Mouse (Mus musculus) T-helper 2 cell (primary cell): ENCODE results near the gene Eef1akmt3.
"Not testable (repeated sequence)": the region's sequence is repeated elsewhere in the genome, so short reads cannot be mapped to it uniquely, and the experiment has no call there.

Experiments
- in situ Hi-C: fragments of 300-600 bp; cut with MboI, MseI; formaldehyde crosslinking; loops from one replicate; pipeline ENCODE4 v1.15.1; 2025; ENCODE audit warnings: high pct_unique_total_duplicates

The Eef1akmt3 gene

DNA sequence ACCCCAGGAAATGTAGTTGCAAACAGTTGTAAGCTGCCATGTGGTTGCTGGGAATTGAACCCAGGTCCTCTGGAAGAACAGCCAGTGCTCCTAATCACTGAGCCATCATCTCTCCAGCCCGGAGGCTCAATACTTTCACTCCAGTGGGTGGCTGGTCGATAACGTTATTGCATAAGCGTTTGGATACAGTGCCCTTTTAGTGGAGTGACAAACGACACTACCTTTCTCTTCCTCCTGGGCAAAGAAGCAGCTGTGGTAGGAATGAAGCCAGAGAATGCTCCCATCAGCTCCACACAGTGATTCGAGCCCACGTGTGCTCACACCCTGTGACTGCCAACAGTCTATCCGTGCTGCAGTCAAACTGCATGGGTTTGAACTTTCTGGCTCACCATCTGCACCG is 29.9 kb upstream of the Eef1akmt3 start:
- in situ Hi-C loops, result loop anchor here (10.0 kb wide), 1 partner anchor 1304 kb away; the partner anchor contains the start of gene Ankrd52

DNA sequence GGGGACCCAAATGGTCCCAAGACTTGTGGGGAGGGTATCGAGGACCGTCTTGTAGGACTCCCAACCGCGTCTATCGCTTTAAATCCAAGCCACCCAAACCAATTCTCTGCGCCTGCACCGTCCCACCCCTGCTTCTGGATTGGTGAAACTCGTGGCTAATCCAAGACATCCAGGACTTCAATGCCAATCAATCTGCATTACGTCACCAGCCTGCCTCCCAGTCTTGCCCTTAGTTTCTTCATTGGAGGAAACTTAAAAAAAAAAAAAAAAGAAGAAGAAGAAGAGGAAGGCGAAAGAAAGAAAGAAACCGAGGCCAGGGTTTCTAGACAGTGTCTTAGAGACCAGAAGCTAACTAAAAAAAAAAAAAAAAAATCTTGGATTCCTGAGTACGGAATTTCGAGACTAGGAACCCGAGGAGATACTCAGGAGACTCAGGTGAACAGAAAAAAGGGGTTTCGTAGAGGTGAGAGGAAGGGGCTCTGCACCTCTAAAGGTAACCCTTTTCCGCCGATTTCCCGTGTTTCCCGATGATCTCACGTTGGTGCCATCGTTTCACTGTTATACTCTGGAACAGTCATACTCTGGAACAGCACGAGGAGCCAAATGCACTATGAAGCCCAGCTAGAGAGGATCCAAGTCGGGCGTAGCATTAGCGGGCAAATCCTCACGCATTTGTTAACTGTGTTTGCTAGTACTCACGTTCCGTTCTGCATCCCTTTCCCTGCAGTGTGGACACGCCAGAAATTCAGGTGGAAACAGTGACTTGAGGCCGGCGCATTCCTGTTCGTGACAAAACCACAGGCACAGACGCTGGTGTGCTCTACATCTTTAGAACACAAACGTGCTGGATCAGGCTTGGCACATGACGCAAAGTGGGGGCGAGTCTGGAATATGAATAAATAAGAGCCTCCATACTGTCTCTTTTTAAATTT is 29.1 kb upstream of the Eef1akmt3 start, which contains the start of gene Tspan31:
Gene Tspan31 (minus strand): TSS at position 75 of the 932 bp plus-strand sequence.
- in situ Hi-C loops, result loop anchor here (10.0 kb wide), 1 partner anchor 1304 kb away; the partner anchor contains the start of gene Ankrd52

DNA sequence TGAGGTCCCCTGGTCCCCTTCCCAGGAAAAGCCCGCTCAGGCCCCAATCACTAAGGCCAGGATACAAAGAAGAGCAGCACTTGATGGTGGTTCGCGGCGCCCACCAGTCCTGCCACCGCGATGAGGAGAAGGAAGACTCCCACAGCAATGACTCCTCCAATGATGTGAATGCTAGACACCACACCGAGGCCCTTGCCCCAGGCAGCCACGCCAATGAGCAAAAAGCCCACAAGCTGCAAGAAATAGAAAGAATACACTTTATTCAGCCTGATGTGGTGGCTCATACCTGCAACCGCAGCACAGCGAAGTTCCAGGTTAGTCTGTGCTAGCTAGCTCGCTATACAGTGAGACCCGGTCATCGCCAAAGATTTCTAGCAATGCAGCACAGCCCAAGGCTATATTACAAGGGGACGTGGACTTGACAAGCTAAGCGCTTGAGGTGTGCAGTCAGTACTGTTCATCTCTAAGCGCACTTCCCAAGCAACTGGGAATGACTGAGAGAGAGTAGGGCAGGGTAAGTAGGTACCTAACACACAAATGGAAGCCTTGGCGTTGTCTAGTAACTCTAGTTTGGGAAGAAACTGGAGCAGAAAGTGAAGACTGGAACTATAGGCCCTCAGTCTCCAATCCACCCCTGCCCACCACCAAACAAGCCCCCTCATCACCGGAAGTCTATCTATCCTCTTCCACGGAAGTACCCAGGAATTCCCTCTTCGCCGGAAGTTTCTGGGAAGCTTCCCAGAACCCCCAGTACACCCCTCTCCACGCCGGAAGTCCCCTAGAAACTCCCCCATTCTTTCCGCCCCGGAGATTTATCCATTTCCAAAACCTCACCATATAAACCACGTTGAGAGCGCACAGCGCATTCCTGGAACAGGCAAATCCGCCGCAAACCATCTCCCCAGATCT is 28.2 kb upstream of the Eef1akmt3 start:
- in situ Hi-C loops, result loop anchor here (10.0 kb wide), 1 partner anchor 1305 kb away; the partner anchor contains the start of gene Ankrd52

DNA sequence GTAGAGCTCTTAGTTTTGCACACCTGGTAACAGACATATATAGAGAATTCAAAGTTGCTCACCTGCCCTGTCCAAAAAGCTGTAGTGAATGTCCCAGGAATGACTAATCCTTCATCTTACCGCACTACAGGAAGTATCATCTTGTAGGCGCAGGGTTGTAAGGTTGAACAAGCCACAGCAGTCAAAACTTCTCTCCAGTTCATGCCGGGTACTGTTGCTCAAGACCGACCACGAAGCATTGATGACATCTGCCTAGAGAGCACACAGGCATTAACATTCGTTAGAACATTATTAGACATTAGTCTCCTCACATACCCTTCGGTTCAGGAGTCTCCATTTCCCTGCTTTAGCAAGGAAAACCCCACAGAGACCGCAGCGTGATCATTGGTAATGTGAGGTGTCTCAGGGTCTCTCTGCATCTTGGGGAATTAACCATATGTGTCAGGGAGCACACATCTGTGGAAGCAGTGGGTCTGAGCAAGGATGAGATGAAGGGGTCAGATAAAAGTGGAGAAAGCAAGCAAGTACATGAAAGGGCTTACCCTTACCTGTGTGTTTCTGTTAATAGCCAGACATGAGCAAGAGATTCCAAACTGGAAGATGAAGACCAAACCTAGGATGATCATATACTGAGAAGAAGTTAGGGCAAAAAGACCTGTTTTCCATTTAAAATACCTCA is 27.2 kb upstream of the Eef1akmt3 start:
- in situ Hi-C loops, result no loop called here

DNA sequence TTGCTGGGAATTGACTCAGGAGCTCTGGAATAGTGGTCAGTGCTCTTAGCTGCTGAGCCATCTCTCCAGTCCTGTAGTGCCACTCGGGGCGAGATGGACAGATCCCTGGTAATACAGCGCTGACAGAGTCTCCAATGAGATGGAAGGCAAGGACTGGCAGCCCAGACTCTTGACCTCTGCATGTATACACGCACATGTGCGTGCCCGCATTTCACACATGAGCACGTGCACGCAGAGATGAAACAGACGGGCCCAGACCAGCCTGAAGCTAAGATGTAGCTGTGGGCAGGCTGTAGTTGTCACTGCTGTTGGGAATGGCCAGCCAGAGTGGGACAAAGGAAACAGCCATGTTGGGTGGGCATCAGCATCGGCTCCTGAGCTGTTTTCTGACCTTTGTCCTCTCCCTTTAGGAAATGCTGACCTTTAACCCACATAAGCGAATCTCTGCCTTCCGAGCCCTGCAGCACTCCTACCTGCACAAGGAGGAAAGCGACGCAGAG is 25.3 kb upstream of the Eef1akmt3 start:
- in situ Hi-C loops, result no loop called here

DNA sequence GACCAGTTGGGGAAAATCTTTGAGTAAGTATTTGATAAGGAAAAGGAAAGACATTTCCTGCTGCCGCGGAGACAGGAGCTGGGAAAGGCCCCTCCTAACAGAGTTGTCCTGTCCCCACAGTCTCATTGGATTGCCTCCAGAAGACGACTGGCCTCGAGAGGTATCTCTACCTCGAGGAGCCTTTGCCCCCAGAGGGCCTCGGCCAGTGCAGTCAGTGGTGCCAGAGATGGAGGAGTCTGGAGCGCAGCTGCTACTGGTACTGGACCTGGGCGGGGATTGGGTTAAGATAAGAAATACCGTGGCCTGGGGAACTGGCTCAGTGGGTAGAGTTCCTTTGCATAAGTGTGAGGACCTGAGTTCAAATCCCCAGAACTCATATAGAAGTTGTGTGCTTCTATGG is 24.7 kb upstream of the Eef1akmt3 start:
- in situ Hi-C loops, result no loop called here

DNA sequence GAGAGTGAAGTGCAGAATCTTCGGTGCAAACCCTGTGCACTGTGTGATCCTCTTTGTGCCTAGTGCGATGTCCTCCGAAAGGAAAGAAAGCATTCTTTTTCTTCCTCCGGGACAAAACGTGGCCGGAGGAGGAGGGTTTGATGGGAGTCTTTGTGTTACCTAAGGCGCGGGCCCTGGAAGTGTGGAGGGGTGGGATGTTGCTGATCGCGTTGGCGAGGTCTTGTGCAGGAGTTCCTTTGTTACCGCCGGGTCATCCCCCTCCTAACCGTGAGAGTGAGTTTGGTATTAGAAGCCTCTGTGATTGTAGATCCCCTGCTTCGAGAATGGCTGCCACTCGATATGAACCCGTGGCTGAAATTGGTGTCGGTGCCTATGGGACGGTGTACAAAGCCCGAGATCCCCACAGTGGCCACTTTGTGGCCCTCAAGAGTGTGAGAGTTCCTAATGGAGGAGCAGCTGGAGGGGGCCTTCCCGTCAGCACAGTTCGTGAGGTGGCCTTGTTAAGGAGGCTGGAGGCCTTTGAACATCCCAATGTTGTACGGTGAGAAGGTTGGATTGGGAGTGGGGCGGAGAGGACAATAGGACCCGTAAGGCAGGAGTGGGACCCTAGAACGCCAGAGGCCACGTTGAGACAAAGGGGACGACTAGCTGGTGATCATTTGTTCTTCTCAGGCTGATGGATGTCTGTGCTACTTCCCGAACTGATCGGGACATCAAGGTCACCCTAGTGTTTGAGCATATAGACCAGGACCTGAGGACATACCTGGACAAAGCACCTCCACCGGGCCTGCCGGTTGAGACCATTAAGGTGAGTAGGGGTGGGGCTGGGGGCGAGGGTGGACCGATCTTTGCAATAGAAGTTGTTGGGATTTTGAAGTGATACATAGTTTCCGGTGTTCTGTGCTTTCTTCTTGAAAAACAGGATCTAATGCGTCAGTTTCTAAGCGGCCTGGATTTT is 22.9 kb upstream of the Eef1akmt3 start:
- in situ Hi-C loops, result no loop called here

DNA sequence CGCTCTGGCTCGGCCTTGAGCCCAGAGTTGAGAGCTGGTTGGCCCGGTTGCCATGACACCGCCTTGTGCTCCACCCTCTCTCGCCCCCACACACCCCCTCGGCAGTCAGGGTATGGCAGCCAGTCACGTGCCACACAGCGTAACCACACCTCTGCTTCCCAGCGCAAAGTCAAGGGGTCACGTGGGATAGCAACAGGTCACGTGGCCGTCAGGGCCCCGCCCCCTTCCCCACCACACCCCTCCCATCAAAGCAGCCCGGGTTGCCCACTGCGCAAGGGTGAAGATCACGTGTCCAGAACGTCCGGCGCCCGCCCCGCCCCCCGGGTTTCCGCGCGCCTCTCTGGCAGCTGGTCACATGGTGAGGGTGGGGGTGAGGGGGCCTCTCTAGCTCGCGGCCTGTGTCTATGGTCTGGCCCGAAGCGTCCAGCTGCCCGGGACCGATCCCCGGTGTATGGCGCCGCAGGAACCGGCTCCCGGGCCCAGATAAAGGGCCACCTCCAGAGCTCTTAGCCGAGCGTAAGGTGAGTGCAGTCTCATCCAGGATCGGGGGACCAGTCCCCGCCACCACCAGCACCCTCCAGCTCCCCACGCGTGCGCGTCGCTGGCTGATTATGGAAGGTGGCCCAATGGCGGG is 22.0 kb upstream of the Eef1akmt3 start, which contains the start of gene Cdk4:
Gene Cdk4 (plus strand): TSS at position 296 of the 634 bp plus-strand sequence.
- in situ Hi-C loops, result no loop called here

DNA sequence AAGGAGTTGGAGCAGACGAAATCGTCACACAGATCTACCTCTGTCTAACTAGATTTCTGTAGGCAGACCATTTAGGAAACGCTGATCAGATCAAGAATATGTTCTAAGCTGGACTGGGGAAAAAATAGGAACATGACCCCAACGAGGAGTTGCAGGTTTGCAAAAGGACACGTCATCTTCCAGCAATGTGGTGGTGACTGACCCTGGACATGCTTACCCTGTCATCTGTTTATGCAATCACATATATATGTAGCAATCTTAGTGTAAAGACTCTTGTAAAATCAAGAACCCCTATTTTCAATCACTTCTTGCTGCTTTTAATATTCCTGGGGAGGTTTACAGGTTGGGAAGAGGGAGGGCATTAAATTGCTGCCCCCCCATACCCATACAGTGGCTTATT is 21.2 kb upstream of the Eef1akmt3 start:
- in situ Hi-C loops, result no loop called here

DNA sequence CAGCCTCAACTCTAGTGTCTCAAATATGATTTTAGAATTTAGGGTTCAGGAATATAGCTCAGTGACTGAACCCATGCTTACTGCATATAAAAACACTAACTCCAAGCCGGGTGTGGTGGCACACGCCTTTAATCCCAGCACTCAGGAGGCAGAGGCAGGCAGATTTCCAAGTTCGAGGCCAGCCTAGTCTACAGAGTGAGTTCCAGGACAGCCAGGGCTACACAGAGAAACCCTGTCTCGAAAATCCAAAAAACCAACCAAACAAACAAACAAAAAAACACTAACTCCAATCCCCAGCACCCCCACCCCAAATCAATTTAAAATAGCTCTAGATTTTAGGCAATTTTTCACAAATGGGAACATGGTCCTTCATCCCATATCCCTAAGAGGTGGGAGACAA is 20.8 kb upstream of the Eef1akmt3 start:
- in situ Hi-C loops, result not testable (repeated sequence)

DNA sequence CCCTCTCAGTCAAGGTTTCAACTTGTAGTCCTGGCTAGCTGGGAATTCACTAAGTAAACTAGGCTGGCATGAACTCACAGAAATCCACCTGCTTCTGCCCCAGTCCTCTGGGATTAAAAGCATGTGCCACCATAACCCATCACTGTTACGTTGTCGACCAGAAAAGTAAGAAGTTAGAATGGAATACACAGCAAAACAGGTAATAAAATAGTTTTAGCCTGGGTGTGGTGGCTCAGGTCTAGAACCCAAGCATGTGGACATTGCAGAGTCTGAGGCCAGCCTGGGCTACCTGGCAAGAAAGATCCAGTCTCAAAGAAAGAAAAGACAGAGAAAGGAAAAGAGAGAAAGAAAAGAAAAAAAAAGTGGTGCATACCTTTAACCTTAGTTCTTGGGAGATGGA is 20.2 kb upstream of the Eef1akmt3 start:
- in situ Hi-C loops, result no loop called here

DNA sequence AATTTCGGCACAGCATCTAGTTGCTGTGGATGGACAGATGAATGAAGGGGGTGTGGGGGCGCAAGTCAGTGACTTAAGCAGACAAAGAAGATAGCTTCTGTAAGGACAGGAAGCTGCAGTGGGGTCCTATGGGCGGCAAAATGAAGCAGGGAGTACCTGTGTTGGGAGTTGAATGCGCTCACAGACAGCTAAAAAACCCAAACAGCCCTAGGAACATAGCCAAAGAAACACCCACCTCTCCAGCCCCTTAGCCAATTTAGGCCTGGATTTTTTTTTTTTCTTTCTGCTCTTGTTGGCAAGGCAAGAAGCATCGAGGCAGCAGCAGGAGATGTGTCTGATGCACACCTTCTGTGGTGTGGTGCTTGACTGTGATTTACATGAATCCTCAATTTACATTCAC is 19.8 kb upstream of the Eef1akmt3 start:
- in situ Hi-C loops, result no loop called here

DNA sequence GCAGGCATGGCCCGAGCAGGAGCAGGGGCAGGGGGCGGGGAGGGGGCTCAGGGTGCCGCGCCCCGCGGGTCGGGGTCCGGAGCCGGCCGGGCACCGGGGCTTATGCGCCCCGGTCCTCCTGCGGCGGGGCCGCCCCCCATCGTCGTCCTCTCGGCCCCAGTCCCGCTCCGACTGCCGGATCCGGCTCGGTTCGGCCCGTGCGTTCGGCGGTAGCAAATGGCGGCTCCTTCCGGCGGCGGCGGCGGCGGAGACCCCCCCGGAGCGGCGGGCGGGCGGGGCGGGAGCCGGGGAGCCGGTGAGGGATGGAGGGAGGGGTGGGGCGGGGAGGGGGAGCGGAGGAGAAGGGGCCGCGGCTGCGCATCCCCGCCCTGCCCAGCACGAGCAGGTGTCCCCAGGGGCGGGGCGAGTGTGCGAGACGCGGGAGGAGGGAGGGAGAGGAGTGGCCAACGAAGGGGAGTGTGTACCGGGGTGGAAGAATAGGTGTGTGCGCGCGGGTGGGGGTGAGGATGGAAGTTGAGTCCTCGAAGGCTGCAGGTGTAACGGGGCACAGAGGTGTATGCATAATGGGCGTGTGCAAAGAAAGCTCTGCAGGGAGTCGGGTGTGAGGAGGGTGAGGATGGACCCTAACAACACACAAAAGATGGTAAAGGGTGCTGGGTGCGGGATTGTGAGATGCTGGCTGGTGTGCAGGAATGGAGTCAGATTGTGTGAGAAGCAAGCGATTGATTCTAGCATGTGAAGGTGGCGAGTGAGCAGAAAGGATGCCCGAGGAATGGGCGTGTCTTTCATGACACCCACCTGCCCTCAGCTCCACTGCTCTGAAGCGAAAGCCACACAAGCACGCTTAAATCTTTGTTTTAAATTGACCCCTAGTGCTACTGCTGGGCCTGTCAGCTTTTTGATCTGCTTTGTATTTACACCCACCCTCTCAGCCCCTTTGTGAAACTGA is 18.9 kb upstream of the Eef1akmt3 start, which contains the start of gene March9:
Gene March9 (minus strand): TSS at position 217 of the 949 bp plus-strand sequence.
- in situ Hi-C loops, result no loop called here

DNA sequence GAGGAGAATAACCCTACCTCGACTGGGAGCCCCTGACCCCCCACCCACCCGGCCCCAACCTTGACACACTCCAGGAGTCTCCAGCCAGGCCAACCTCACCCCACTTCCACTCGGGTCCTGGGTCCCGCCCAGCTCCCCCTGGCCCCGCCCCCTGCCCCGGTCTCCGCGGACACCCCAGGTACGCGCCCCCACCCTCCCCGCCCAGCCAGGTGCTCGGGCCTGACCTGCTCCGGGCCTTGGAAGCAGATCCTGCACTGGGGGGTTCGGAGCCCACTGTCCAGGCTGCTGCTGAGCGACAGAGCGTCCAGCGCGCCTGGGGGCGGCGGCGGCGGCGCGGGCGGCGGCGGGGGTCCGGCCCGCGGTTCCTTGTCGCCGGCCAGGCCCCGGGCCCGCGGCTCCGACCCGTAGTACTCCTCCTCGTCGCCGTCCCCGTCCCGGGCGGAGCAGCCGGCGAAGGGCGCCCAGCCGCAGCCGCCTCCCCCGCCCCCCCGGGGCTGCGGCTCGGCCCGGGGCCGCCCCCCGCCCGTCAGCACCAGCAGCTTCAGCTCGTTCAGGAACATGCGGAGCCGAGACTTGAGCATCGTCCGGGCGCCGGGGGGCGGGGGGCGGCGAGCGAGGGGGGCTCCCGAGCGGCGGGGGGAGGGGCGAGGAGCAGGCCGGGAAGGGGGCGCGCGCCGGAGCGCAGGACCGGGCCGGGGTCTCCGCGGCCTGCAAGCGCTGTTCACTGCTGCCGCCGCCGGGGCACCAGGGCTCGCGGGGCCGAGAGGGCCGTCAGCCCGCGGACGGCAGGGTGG is 18.1 kb upstream of the Eef1akmt3 start:
- in situ Hi-C loops, result no loop called here

DNA sequence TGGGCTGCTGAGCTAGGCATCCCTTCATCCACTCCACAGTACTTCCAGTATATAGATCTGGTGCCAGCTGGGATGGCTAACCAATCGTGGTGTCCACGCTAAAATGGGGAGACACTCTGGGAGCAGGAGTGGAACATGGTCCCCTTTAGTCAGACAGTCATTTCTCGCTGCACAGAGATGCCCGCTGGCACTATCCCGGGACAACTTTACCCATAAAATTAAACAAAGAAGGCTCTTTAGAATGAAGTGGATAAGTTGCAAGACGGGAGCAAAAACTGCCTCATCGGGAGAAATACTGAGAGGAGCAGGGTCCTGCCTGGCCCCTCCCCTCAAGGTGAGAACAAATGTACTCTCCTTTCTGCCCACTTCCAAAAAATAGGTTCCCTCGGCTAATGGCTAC is 17.4 kb upstream of the Eef1akmt3 start:
- in situ Hi-C loops, result no loop called here

DNA sequence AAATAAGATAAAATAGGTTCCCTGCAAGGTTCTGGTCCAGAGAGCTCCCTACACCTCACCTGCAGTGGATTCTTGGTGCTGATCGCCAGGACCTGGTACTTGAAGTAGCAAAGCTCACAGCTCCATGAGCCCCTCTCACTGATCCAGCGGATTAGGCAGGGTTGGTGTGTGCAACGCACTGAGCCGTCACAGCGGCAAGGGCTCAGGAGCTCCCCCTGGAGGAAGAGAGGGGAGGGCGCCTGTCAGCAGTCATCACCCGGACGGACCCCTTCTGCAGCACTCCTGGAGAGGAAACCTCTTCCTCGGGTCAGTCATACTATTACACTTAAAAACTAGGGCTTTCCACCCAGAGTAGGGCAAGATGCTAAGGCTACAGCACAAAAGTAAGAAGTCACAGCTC is 16.8 kb upstream of the Eef1akmt3 start:
- in situ Hi-C loops, result no loop called here

DNA sequence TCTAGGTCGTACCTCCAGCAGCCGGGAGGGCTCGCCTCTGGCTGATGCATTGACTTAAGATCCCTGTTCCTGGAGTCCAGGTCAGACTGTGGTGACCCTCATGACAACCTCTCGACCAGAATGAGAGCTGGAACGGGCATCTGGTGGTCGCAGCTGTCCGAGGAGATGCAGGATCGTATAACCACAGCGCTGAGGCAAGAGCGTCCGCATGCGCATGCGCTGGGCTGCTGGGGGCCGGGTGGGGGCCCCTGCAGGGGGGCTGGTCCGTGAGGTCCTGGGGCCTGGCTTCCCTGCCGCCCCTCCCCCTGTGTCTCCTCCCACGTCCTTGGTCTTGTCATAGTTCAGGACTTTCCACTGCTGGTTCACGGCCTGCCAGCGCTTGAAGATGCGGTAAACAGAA is 15.2 kb upstream of the Eef1akmt3 start:
- in situ Hi-C loops, result no loop called here

DNA sequence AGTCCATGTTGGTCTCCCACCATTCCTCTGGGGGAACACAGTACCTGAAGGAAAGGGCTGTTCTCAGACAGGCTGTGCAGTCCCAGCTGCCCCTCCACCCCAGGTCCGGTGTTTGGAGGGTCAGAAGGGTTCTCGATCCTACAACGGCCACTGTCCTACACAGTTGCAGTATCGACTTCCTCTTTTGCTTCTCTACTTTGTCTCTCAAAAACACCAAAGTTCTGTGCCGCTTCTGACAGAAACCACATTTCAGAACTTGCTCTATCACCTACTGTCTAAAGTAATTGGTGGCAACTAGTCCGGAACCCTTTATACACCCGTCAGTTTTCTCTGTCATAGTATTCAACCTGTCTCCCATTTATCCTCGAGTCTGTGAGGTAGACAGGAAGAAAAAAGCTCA is 14.1 kb upstream of the Eef1akmt3 start:
- in situ Hi-C loops, result no loop called here
